In genomic region chr12:18140381-18141055, GRCm38 (mm10) we compare ENCODE assay signal across 3 mouse cellular contexts.
DNase-seq lines count a peak whose midpoint lies in the region.

No protein-coding gene starts in this region.

- DNase-seq in ES-CJ7 (ENCODE audit: low read depth, low spot score), result peak; percentile 71
- DNase-seq in R1 (ENCODE audit: low read depth, low spot score), result peak; percentile 88
- DNase-seq in ZHBTc4 (ENCODE audit: low read depth, low spot score), result peak; percentile 83
